Mouse (Mus musculus): ENCODE measurements around the gene Erc2.

GRCm38 (mm10) chr14:28093913-28094312, 471.7 kb downstream of the Erc2 start:
- TF ChIP-seq CTCF (IDR thresholded peaks at IDR 0.05; ENCODE audit: low read depth), result no peak
- TF ChIP-seq EP300 (IDR thresholded peaks at IDR 0.05; ENCODE audit: low read depth), result no peak
